Mouse (Mus musculus) liver, embryonic 12.5 days (tissue): ENCODE results near the gene Erv3. TPM values are rescaled to one million over a fixed set of nuclear protein-coding genes. Genes with fewer than 3 reads are reported as not detected.

Source experiments
- polyA plus RNA-seq: library from polyadenylated mRNA; unstranded; fragments of >200 nt; fragmentation: Nextera tagmentation; extraction: Ambion mirVana; gene quantifications from 2 replicates; pipeline ENCODE4 v1.2.1, GENCODE M21; 2016

Gene Erv3
- polyA plus RNA-seq, 1 experiment from 2014 or later = not detected

Other genes with a start within 250 kb of the Erv3 start
- gene Prnp, start 50.2 kb upstream of the Erv3 start, polyA plus RNA-seq = 37.8 and 37.9 TPM in 2 replicates
- gene Prn, start 50.2 kb upstream of the Erv3 start, polyA plus RNA-seq = not detected in 2 replicates
- gene Prnd, start 91.1 kb upstream of the Erv3 start, polyA plus RNA-seq = 0.41 and 0.84 TPM in 2 replicates
- 3.1 and 3.5 TPM in 2 replicates for gene Rassf2, start 170.5 kb upstream of the Erv3 start, polyA plus RNA-seq